Mouse (Mus musculus): ENCODE measurements around the gene Kcnd3.

Gene Kcnd3

GRCm38 (mm10) chr3:105436383-105436782 is 15.7 kb upstream of the Kcnd3 start:
- no peak for DNase-seq (ENCODE audit: low read depth, low spot score)
- no peaks in the 10 kb centered on the region for H3K36me3 ChIP-seq (ENCODE audit: control insufficient read depth, insufficient read depth, low read length, poor library complexity, severe bottlenecking)

GRCm38 (mm10) chr3:105436971-105437370 is 15.2 kb upstream of the Kcnd3 start:
- H3K36me3 ChIP-seq (ENCODE audit: control insufficient read depth, insufficient read depth, low read length, poor library complexity, severe bottlenecking), result no peaks in the 10 kb centered on the region
- no peak for DNase-seq (ENCODE audit: low read depth, low spot score)
- no peaks in the 10 kb centered on the region for H3K27me3 ChIP-seq (ENCODE audit: control insufficient read depth, insufficient read depth, low read length, poor library complexity, severe bottlenecking)

More at GRCm38 (mm10) chr3:105436383-105436782, 15.7 kb upstream of the Kcnd3 start:
- H3K27me3 ChIP-seq (ENCODE audit: control insufficient read depth, insufficient read depth, low read length, poor library complexity, severe bottlenecking), result no peaks in the 10 kb centered on the region

- no peak for DNase-seq (ENCODE audit: low read depth, low spot score)
- H3K27me3 ChIP-seq (ENCODE audit: control insufficient read depth, insufficient read depth, low read length, poor library complexity, severe bottlenecking), result no peaks in the 10 kb centered on the region
Measured at GRCm38 (mm10) chr3:105440873-105441495, 11.1 kb upstream of the Kcnd3 start.

GRCm38 (mm10) chr3:105450641-105451470 is 1.3 kb upstream of the Kcnd3 start:
- H3K36me3 ChIP-seq (ENCODE audit: control insufficient read depth, insufficient read depth, low read length, poor library complexity, severe bottlenecking), result no peaks in the 10 kb centered on the region
- peaks cover 2% of the 10 kb centered on the region; the same call in 1 of the 2 replicates for H3K27me3 ChIP-seq (ENCODE audit: control insufficient read depth, insufficient read depth, low read length, poor library complexity, severe bottlenecking)
- DNase-seq (ENCODE audit: low read depth, low spot score), result no peak

More at GRCm38 (mm10) chr3:105440873-105441495, 11.1 kb upstream of the Kcnd3 start:
- no peaks in the 10 kb centered on the region for H3K36me3 ChIP-seq (ENCODE audit: control insufficient read depth, insufficient read depth, low read length, poor library complexity, severe bottlenecking)

GRCm38 (mm10) chr3:105452556-105453213 is 555 bp downstream of the Kcnd3 start:
- no peak for DNase-seq (ENCODE audit: low read depth, low spot score)
- H3K27me3 ChIP-seq (ENCODE audit: control insufficient read depth, insufficient read depth, low read length, poor library complexity, severe bottlenecking), result peaks cover 2% of the 10 kb centered on the region; the same call in 1 of the 2 replicates
- no peaks in the 10 kb centered on the region for H3K36me3 ChIP-seq (ENCODE audit: control insufficient read depth, insufficient read depth, low read length, poor library complexity, severe bottlenecking)

- Histone ChIP-seq H3K27me3 (ENCODE audit: control insufficient read depth, insufficient read depth, low read length, poor library complexity, severe bottlenecking) (peaks cover 2% of the 10 kb centered on the region; the same call in 1 of the 2 replicates), H3K36me3 (ENCODE audit: control insufficient read depth, insufficient read depth, low read length, poor library complexity, severe bottlenecking) (no peaks in the 10 kb centered on the region)
- no peak for DNase-seq (ENCODE audit: low read depth, low spot score)
Measured at GRCm38 (mm10) chr3:105453214-105453950, 1.3 kb downstream of the Kcnd3 start.

- DNase-seq (ENCODE audit: low read depth, low spot score), result no peak
- Histone ChIP-seq H3K36me3 (ENCODE audit: control insufficient read depth, insufficient read depth, low read length, poor library complexity, severe bottlenecking) (no peaks in the 10 kb centered on the region), H3K27me3 (ENCODE audit: control insufficient read depth, insufficient read depth, low read length, poor library complexity, severe bottlenecking) (no peaks in the 10 kb centered on the region)
Measured at GRCm38 (mm10) chr3:105457657-105458056, 5.5 kb downstream of the Kcnd3 start.

- Histone ChIP-seq H3K36me3 (ENCODE audit: control insufficient read depth, insufficient read depth, low read length, poor library complexity, severe bottlenecking) (no peaks in the 10 kb centered on the region), H3K27me3 (ENCODE audit: control insufficient read depth, insufficient read depth, low read length, poor library complexity, severe bottlenecking) (no peaks in the 10 kb centered on the region)
- DNase-seq (ENCODE audit: low read depth, low spot score), result no peak
Measured at GRCm38 (mm10) chr3:105466538-105466937, 14.4 kb downstream of the Kcnd3 start.

GRCm38 (mm10) chr3:105472564-105472963 is 20.4 kb downstream of the Kcnd3 start:
- DNase-seq (ENCODE audit: low read depth, low spot score), result no peak
- Histone ChIP-seq H3K36me3 (ENCODE audit: control insufficient read depth, insufficient read depth, low read length, poor library complexity, severe bottlenecking) (no peaks in the 10 kb centered on the region), H3K27me3 (ENCODE audit: control insufficient read depth, insufficient read depth, low read length, poor library complexity, severe bottlenecking) (no peaks in the 10 kb centered on the region)

GRCm38 (mm10) chr3:105476408-105476807 is 24.3 kb downstream of the Kcnd3 start:
- Histone ChIP-seq H3K27me3 (ENCODE audit: control insufficient read depth, insufficient read depth, low read length, poor library complexity, severe bottlenecking) (no peaks in the 10 kb centered on the region), H3K36me3 (ENCODE audit: control insufficient read depth, insufficient read depth, low read length, poor library complexity, severe bottlenecking) (no peaks in the 10 kb centered on the region)
- no peak for DNase-seq (ENCODE audit: low read depth, low spot score)

GRCm38 (mm10) chr3:105478876-105479275 is 26.7 kb downstream of the Kcnd3 start:
- DNase-seq (ENCODE audit: low read depth, low spot score), result no peak
- no peaks in the 10 kb centered on the region for H3K36me3 ChIP-seq (ENCODE audit: control insufficient read depth, insufficient read depth, low read length, poor library complexity, severe bottlenecking)
- H3K27me3 ChIP-seq (ENCODE audit: control insufficient read depth, insufficient read depth, low read length, poor library complexity, severe bottlenecking), result no peaks in the 10 kb centered on the region

GRCm38 (mm10) chr3:105481419-105481818 is 29.3 kb downstream of the Kcnd3 start:
- no peaks in the 10 kb centered on the region for H3K27me3 ChIP-seq (ENCODE audit: control insufficient read depth, insufficient read depth, low read length, poor library complexity, severe bottlenecking)
- H3K36me3 ChIP-seq (ENCODE audit: control insufficient read depth, insufficient read depth, low read length, poor library complexity, severe bottlenecking), result no peaks in the 10 kb centered on the region
- no peak for DNase-seq (ENCODE audit: low read depth, low spot score)

GRCm38 (mm10) chr3:105483651-105484052 is 31.5 kb downstream of the Kcnd3 start:
- no peak for DNase-seq (ENCODE audit: low read depth, low spot score)

GRCm38 (mm10) chr3:105487171-105487570 is 35.0 kb downstream of the Kcnd3 start:
- no peaks in the 10 kb centered on the region for H3K27me3 ChIP-seq (ENCODE audit: control insufficient read depth, insufficient read depth, low read length, poor library complexity, severe bottlenecking)
- DNase-seq (ENCODE audit: low read depth, low spot score), result no peak

More at GRCm38 (mm10) chr3:105483651-105484052, 31.5 kb downstream of the Kcnd3 start:
- no peaks in the 10 kb centered on the region for H3K27me3 ChIP-seq (ENCODE audit: control insufficient read depth, insufficient read depth, low read length, poor library complexity, severe bottlenecking)
- H3K36me3 ChIP-seq (ENCODE audit: control insufficient read depth, insufficient read depth, low read length, poor library complexity, severe bottlenecking), result no peaks in the 10 kb centered on the region

More at GRCm38 (mm10) chr3:105487171-105487570, 35.0 kb downstream of the Kcnd3 start:
- H3K36me3 ChIP-seq (ENCODE audit: control insufficient read depth, insufficient read depth, low read length, poor library complexity, severe bottlenecking), result no peaks in the 10 kb centered on the region
